Mouse (Mus musculus): ENCODE data around the gene Psenen.

DNA sequence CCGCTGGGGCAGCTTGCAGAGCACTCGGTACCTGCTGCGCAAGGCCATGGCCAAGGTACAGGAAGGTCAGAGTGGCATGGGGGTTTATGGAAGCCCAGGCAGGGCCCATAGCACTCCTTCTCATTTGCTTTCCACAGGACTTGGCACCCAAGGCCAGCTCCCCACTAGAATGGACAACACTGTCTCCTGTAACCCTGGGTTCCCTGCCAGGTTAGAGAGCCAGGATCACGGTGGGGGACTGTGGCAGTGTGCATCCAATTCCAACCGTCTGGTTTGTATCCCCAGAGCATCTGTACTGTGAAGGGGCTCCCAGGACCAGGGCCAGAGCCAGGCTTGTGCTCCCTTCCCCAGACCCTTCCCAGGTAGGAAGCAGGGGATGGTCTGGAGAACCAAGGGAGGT lies 42.6 kb downstream of the Psenen start:
- TF ChIP-seq CTCF (IDR thresholded peaks at IDR 0.05; ENCODE audit: borderline replicate concordance, control insufficient read depth, extremely low read depth, insufficient read depth, low read length, poor library complexity) (no peak), POLR2A (IDR thresholded peaks at IDR 0.05; ENCODE audit: control insufficient read depth, extremely low read depth, insufficient read depth, low read length, poor library complexity) (no peak)
